Mouse (Mus musculus) hindbrain, embryonic 12.5 days (tissue): ENCODE data around the gene Rps6ka6. TPM values are rescaled to one million over a fixed set of nuclear protein-coding genes. Genes with fewer than 3 reads are reported as not detected.

Experiments used
- polyA plus RNA-seq: library from polyadenylated mRNA; unstranded; fragments of >200 nt; fragmentation: Nextera tagmentation; extraction: Ambion mirVana; gene quantifications from 2 replicates; pipeline ENCODE4 v1.2.1, GENCODE M21; 2016

The Rps6ka6 gene
- polyA plus RNA-seq, 1 experiment from 2014 or later, result 45.2 TPM

Other genes starting within 250 kb of the Rps6ka6 start
- 2.3 and 2.9 TPM in 2 replicates for gene Hdx, start 159.1 kb upstream of the Rps6ka6 start, polyA plus RNA-seq